Mouse (Mus musculus) liver, adult 2 months (tissue): ENCODE data around the gene Map4k2. TPM values are rescaled to one million over a fixed set of nuclear protein-coding genes. Genes with fewer than 3 reads are reported as not detected.

Experiments
- DNase-seq: peaks from one replicate; pipeline ENCODE4 v3.0.0-alpha.2; 2011; ENCODE audit warnings: low read depth, low spot score; ENCODE audit errors: extremely low read depth
- H3K27ac ChIP-seq: fragments of 200-500 bp; replicated peaks from 2 replicates; pipeline ENCODE4 v1.5.1; 2012; ENCODE audit warnings: low read depth, mild to moderate bottlenecking, control low read depth, inconsistent platforms, low read length; ENCODE audit not compliant: insufficient read depth
- H3K27me3 ChIP-seq: fragments of 200-500 bp; 2 replicates; pipeline ENCODE4 v1.6.1; 2012; ENCODE audit warnings: mild to moderate bottlenecking, moderate library complexity, low read length, inconsistent platforms; ENCODE audit not compliant: control insufficient read depth, insufficient read depth
- H3K36me3 ChIP-seq: fragments of 200-500 bp; 2 replicates; pipeline ENCODE4 v1.6.1; 2012; ENCODE audit warnings: low read length, inconsistent platforms; ENCODE audit not compliant: control insufficient read depth, insufficient read depth
- H3K4me1 ChIP-seq: fragments of 200-500 bp; 2 replicates; pipeline ENCODE4 v1.6.1; 2011; ENCODE audit warnings: low read length; ENCODE audit not compliant: control insufficient read depth, insufficient read depth
- H3K4me3 ChIP-seq: fragments of 200-500 bp; 2 replicates; pipeline ENCODE4 v1.5.1; 2011; ENCODE audit warnings: low read depth, mild to moderate bottlenecking, control low read depth, low read length, moderate library complexity; ENCODE audit not compliant: insufficient read depth
- H3K79me2 ChIP-seq: fragments of 200-500 bp; 2 replicates; pipeline ENCODE4 v1.6.1; 2012; ENCODE audit warnings: inconsistent platforms, mild to moderate bottlenecking, low read length, moderate library complexity; ENCODE audit not compliant: control insufficient read depth, insufficient read depth
- H3K9ac ChIP-seq: fragments of 200-500 bp; 2 replicates; pipeline ENCODE4 v1.6.1; 2012; ENCODE audit warnings: low read depth, mild to moderate bottlenecking, control low read depth, inconsistent platforms, low read length
- CTCF ChIP-seq: fragments of 200-500 bp; IDR thresholded peaks from 2 replicates; pipeline ENCODE4 v1.5.1; 2011; ENCODE audit warnings: low read depth, low read length, control low read depth
- POLR2A ChIP-seq: fragments of 200-500 bp; IDR thresholded peaks from 2 replicates; pipeline ENCODE4 v1.6.1; 2011; ENCODE audit warnings: low read length, control low read depth; ENCODE audit not compliant: insufficient read depth; ENCODE audit errors: extremely low read depth
- WGBS: fragments of 180-500 bp; shearing (Covaris S2); methylation state at CpG from one replicate; pipeline ENCODE4 v1.1.7; 2018; 5-methylcytosine and 5-hydroxymethylcytosine counted together
- polyA plus RNA-seq: library from polyadenylated mRNA; depleted of rRNA; stranded (reverse); fragments of >200 nt; gene quantifications from 2 replicates; pipeline ENCODE4 v1.2.3, GENCODE M21; 2012; rRNA removed
- total RNA-seq: library from RNA; depleted of rRNA; stranded (reverse); fragments of >200 nt; gene quantifications from 2 replicates; pipeline ENCODE4 v1.2.3, GENCODE M21; 2014; rRNA removed

Map4k2 gene
- total and polyA plus RNA-seq, 2 experiments: 12.8 to 39.1 TPM

- Histone ChIP-seq H3K9ac (peak overlapping the region; percentile 45; the same call in 1 of the 2 replicates), H3K4me1 (no peaks in the 10 kb centered on the region; the same call in 1 of the 2 replicates), H3K27me3 (no peaks in the 10 kb centered on the region), H3K79me2 (no peaks in the 10 kb centered on the region), H3K27ac (peak overlapping the region; percentile 32), H3K36me3 (no peaks in the 10 kb centered on the region), H3K4me3 (peak overlapping the region; percentile 56)
- DNase-seq: no peak
- TF ChIP-seq CTCF (no peak), POLR2A (no peak)
- under 1% methylated on average over 9 of the region's 9 CpGs for WGBS
Observed at GRCm38 (mm10) chr19:6401951-6402350, 61.0 kb downstream of the Map4k2 start.

GRCm38 (mm10) chr19:6403869-6404268 is 62.9 kb downstream of the Map4k2 start:
- no peaks in the 10 kb centered on the region for H3K27me3 ChIP-seq
- H3K9ac ChIP-seq: no peak overlapping the region
- peaks cover 6% of the 10 kb centered on the region; the same call in 1 of the 2 replicates for H3K4me1 ChIP-seq
- TF ChIP-seq POLR2A (no peak), CTCF (no peak)
- no peak overlapping the region for H3K4me3 ChIP-seq
- WGBS: 90% methylated on average over 10 of the region's 10 CpGs
- H3K27ac ChIP-seq: no peak overlapping the region
- no peak for DNase-seq
- H3K79me2 ChIP-seq: no peaks in the 10 kb centered on the region
- no peaks in the 10 kb centered on the region for H3K36me3 ChIP-seq

Other genes with a start within 250 kb of the Map4k2 start
- gene AC131692.1, start 246.7 kb upstream of the Map4k2 start, total RNA-seq: not detected in 2 replicates
- not detected in 2 replicates for gene AC131692.1, start 246.7 kb upstream of the Map4k2 start, polyA plus RNA-seq
- not detected in 2 replicates for gene Naaladl1, start 235.4 kb upstream of the Map4k2 start, total RNA-seq
- gene Naaladl1, start 235.4 kb upstream of the Map4k2 start, polyA plus RNA-seq: not detected in 2 replicates
- 4.0 and 4.9 TPM in 2 replicates for gene Sac3d1, start 222.5 kb upstream of the Map4k2 start, total RNA-seq
- 19.4 and 22.0 TPM in 2 replicates for gene Sac3d1, start 222.5 kb upstream of the Map4k2 start, polyA plus RNA-seq
- gene Snx15, start 212.8 kb upstream of the Map4k2 start, total RNA-seq: 7.2 and 10.5 TPM in 2 replicates
- gene Snx15, start 212.8 kb upstream of the Map4k2 start, polyA plus RNA-seq: 19.1 and 20.5 TPM in 2 replicates
- 0.74 and 1.6 TPM in 2 replicates for gene Batf2, start 200.2 kb upstream of the Map4k2 start, total RNA-seq
- 1.1 and 2.4 TPM in 2 replicates for gene Batf2, start 200.2 kb upstream of the Map4k2 start, polyA plus RNA-seq
- gene Arl2, start 199.6 kb upstream of the Map4k2 start, total RNA-seq: 2.5 and 3.0 TPM in 2 replicates
- 13.9 and 16.3 TPM in 2 replicates for gene Arl2, start 199.6 kb upstream of the Map4k2 start, polyA plus RNA-seq
- gene Majin, start 156.7 kb upstream of the Map4k2 start, total RNA-seq: not detected in 2 replicates
- gene Majin, start 156.7 kb upstream of the Map4k2 start, polyA plus RNA-seq: 0.14 TPM in 1 of 2 replicates, not detected in the other
- 0.27 and 0.28 TPM in 2 replicates for gene Gpha2, start 114.8 kb upstream of the Map4k2 start, total RNA-seq
- not detected in 2 replicates for gene Gpha2, start 114.8 kb upstream of the Map4k2 start, polyA plus RNA-seq
- 3.2 and 3.3 TPM in 2 replicates for gene Ppp2r5b, start 105.3 kb upstream of the Map4k2 start, total RNA-seq
- gene Ppp2r5b, start 105.3 kb upstream of the Map4k2 start, polyA plus RNA-seq: 12.5 and 14.5 TPM in 2 replicates
- 9.1 and 16.0 TPM in 2 replicates for gene Atg2a, start 99.5 kb upstream of the Map4k2 start, total RNA-seq
- 26.8 and 32.3 TPM in 2 replicates for gene Atg2a, start 99.5 kb upstream of the Map4k2 start, polyA plus RNA-seq
- 25.3 and 29.7 TPM in 2 replicates for gene Ehd1, start 64.4 kb upstream of the Map4k2 start, total RNA-seq
- gene Ehd1, start 64.4 kb upstream of the Map4k2 start, polyA plus RNA-seq: 140 and 154 TPM in 2 replicates
- 3.1 and 4.6 TPM in 2 replicates for gene Cdc42bpg, start 34.7 kb upstream of the Map4k2 start, total RNA-seq
- 6.7 and 7.3 TPM in 2 replicates for gene Cdc42bpg, start 34.7 kb upstream of the Map4k2 start, polyA plus RNA-seq
- 9.3 and 10.1 TPM in 2 replicates for gene Men1, start 6.2 kb upstream of the Map4k2 start, total RNA-seq
- gene Men1, start 6.2 kb upstream of the Map4k2 start, polyA plus RNA-seq: 26.6 and 29.4 TPM in 2 replicates
- gene Sf1, start 22.6 kb downstream of the Map4k2 start, total RNA-seq: 28.5 and 34.8 TPM in 2 replicates
- gene Sf1, start 22.6 kb downstream of the Map4k2 start, polyA plus RNA-seq: 45.7 and 62.8 TPM in 2 replicates
- 0.94 and 1.6 TPM in 2 replicates for gene Pygm, start 43.3 kb downstream of the Map4k2 start, total RNA-seq
- 1.1 and 2.3 TPM in 2 replicates for gene Pygm, start 43.3 kb downstream of the Map4k2 start, polyA plus RNA-seq
- 19.9 and 23.4 TPM in 2 replicates for gene Rasgrp2, start 58.2 kb downstream of the Map4k2 start, total RNA-seq
- 36.5 and 39.5 TPM in 2 replicates for gene Rasgrp2, start 58.2 kb downstream of the Map4k2 start, polyA plus RNA-seq
- gene Nrxn2, start 77.6 kb downstream of the Map4k2 start, total RNA-seq: 0.28 and 1.1 TPM in 2 replicates
- gene Nrxn2, start 77.6 kb downstream of the Map4k2 start, polyA plus RNA-seq: 1.2 and 2.4 TPM in 2 replicates
- gene Slc22a12, start 201.9 kb downstream of the Map4k2 start, total RNA-seq: 0.34 TPM in 1 of 2 replicates, not detected in the other
- not detected in 2 replicates for gene Slc22a12, start 201.9 kb downstream of the Map4k2 start, polyA plus RNA-seq